Mouse (Mus musculus) spleen, adult 2 months (tissue): ENCODE results near the gene Lman2.

Source experiments
- CTCF ChIP-seq: fragments of 200-500 bp; IDR thresholded peaks from 2 replicates; pipeline ENCODE4 v1.5.1; 2011; ENCODE audit warnings: mild to moderate bottlenecking, inconsistent platforms; ENCODE audit not compliant: insufficient read depth, insufficient read length, insufficient replicate concordance; ENCODE audit errors: extremely low read depth
- POLR2A ChIP-seq: fragments of 200-500 bp; IDR thresholded peaks from 2 replicates; pipeline ENCODE4 v1.6.1; 2011; ENCODE audit warnings: low read depth, low read length, inconsistent platforms

- TF ChIP-seq CTCF (no peak), POLR2A (no peak)
Measured at GRCm38 (mm10) chr13:55319931-55320533, 42.6 kb downstream of the Lman2 start, which contains the start of gene Prelid1.
